19 mouse cellular contexts compared by ENCODE assay signal in genomic region chr16:8993521-8994250, GRCm38 (mm10).
A peak's percentile ranks its signal among the peaks of the same experiment; 100 is the strongest.
DNase-seq lines count a peak whose midpoint lies in the region; TF ChIP-seq lines count a peak whose summit lies in the region.
"Had no signal": no experiment of that assay in that cellular context is flagged by ENCODE, and none has a peak within 500 bp of the region (broad histone marks: within the 10 kb centered on the region; RNA-seq: fewer than 3 reads in every experiment).

No protein-coding gene starts in this region.

- peak overlapping the region; percentile 93 for H3K27ac ChIP-seq in layer of hippocampus, adult 2 months
- H3K27ac ChIP-seq: gastrocnemius, adult 2 months; hindbrain, embryonic 13.5 days; liver, embryonic 14.5 days; lung, embryonic 15.5 days; neural tube, embryonic 12.5 days had no signal

- TF ChIP-seq CTCF in layer of hippocampus, adult 2 months (conservative IDR thresholded peaks at IDR 0.05) = no peak

- no peak overlapping the region for H3K4me3 ChIP-seq in layer of hippocampus, adult 2 months
- H3K4me3 ChIP-seq: gastrocnemius, adult 2 months; heart, embryonic 12.5 days; hindbrain, embryonic 13.5 days; lung, embryonic 15.5 days; neural tube, embryonic 12.5 days had no signal

- DNase-seq in right cerebral cortex, adult 18-20 months = peak; percentile 89
- no peak for DNase-seq in right cerebral cortex, postnatal 14 days
- DNase-seq in layer of hippocampus, adult 2 months (ENCODE audit: low spot score in 2 of 2) = peak; percentile 70 to 91
- peak; percentile 66 to 73 for DNase-seq in left cerebral cortex, adult 18-20 months (ENCODE audit: low spot score in 2 of 2)
- DNase-seq in right cerebral cortex, postnatal 36 days (ENCODE audit: low spot score in 2 of 2) = peak; percentile 71 to 82
- no peak for DNase-seq in kidney, postnatal 14 days
- no peak for DNase-seq in kidney, postnatal 4 days
- DNase-seq: cerebellum, adult 8-10 months; gastrocnemius, adult 2 months; heart, adult 11 months; kidney, adult 8-10 months; kidney, postnatal 36 days; lung, postnatal 4 days; thymus, postnatal 14 days had no signal

Comparison
In these comparisons a context has a peak if more than half of its experiments do, and no peak if none do; other contexts are left out.
1. DNase-seq: peak in right cerebral cortex, adult 18-20 months (single experiment), layer of hippocampus, adult 2 months (2 of 2), left cerebral cortex, adult 18-20 months (2 of 2) and right cerebral cortex, postnatal 36 days (2 of 2); none in right cerebral cortex, postnatal 14 days (single experiment), kidney, postnatal 14 days (single experiment) and kidney, postnatal 4 days (0 of 2).